Mouse (Mus musculus): ENCODE results near the gene Gm11172. TPM values are rescaled to one million over a fixed set of nuclear protein-coding genes. Genes with fewer than 3 reads are reported as not detected.
A peak's percentile ranks its signal among the peaks of the same experiment; 100 is the strongest.

The Gm11172 gene
- polyA plus RNA-seq (2016; fragmentation: Nextera tagmentation; extraction: Ambion mirVana), result not detected in 2 replicates

DNA sequence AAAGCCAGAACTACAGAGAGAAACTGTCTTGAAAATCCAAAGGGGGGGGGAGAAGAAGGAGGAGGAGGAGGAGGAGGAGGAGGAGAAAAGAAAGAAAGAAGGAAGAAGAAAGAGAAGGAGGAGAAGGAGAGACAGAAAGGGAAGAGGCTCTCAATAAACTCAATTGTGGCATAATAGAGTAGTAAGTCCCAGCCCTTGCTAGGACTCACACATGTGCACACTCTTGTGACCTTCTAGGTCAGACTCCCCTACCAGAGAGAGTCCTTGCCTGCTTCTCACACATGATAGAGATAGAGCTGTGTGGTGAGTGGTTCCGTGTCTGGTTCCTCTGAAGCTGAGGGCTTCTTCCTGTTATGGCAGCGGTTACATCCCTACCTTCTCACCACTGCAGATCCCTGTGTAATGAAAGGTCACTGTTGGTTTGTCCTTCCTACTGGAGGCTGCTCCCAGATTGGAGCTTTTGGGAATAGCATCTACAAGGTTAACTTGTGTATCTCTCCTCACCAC is at the start of gene Gm11172:
Gene Gm11172, plus strand, starts transcription at position 51 of the 507 bp plus-strand sequence.
- H3K36me3 ChIP-seq (replicated peaks), result no peaks in the 10 kb centered on the region
- no peak for ATAC-seq (ENCODE audit: low FRiP score)
- no peak within 1 kb of the TSS for H3K9ac ChIP-seq
- H3K4me1 ChIP-seq, result no peaks in the 10 kb centered on the region
- no peak within 1 kb of the TSS for H3K4me2 ChIP-seq
- no peaks in the 10 kb centered on the region for H3K9me3 ChIP-seq
- no peak within 1 kb of the TSS for H3K4me3 ChIP-seq (replicated peaks)
- 83% methylated on average over 2 of the region's 2 CpGs for WGBS
- H3K27ac ChIP-seq, result no peak within 1 kb of the TSS
- no peaks in the 10 kb centered on the region for H3K27me3 ChIP-seq

DNA sequence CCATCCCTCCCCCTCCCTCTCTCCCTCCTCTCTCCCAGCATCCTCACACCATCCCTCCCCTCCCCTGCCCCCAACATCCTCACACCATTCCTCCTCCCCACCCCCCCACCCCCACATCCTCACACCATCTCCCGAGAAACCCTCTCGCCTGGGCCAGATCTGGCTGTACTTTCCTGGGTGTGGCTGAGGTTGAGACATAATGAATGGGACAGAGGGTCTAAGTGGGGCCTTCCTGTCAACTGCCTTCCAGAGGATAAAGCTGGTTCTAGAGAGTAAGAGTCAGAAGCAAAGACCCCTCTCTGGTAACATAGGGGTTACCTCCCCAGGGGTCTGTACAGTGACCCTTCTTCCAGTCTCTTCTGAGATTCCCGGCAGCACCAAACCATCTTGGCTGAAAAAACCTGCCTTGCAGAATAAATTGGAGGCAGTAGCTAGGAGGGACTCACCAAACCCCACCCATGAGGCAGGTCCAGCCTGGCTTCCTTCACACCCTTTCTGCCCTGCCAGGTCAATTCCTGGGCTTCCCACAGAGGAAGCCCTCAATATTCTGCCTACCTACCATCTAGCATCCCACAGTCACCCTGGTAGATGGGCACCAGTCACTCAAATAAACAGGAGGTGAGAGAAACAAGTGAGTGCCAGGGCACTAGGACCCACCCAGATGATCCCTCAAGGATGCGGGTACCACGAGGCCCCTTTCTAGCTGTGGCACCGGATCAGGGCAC is 49.0 kb upstream of the Gm11172 start:
- Histone ChIP-seq H3K4me2 (no peak overlapping the region), H3K36me3 (replicated peaks) (no peaks in the 10 kb centered on the region), H3K4me1 (no peaks in the 10 kb centered on the region), H3K27me3 (peaks cover 3% of the 10 kb centered on the region; the same call in 1 of the 2 replicates), H3K9ac (no peak overlapping the region), H3K9me3 (no peaks in the 10 kb centered on the region), H3K27ac (no peak overlapping the region), H3K4me3 (replicated peaks) (no peak overlapping the region)
- whole genome bisulfite sequencing, result 70% methylated on average over 6 of the region's 6 CpGs
- ATAC-seq (ENCODE audit: low FRiP score), result no peak

DNA sequence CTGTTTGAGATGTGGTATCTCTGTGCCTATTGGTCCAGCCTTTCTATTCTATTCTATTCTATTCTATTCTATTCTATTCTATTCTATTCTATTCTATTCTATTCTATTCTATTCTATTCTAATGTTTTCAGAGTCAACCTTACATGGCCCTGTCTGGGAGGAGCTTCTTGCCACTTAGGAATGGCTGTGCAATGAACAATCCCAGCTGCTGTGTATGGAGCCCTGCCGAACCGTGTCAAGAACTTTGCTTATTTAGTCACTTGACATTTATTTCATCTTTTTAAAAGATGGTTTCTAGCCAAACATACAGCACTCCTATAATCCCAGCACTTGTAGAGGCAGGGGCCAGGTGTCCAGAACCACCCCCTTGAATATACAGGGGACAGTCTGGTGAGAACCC is 48.4 kb upstream of the Gm11172 start:
- 76% methylated on average over 2 of the region's 2 CpGs for WGBS
- Histone ChIP-seq H3K9me3 (no peaks in the 10 kb centered on the region), H3K27ac (no peak overlapping the region), H3K27me3 (peaks cover 5% of the 10 kb centered on the region; the same call in 1 of the 2 replicates), H3K36me3 (replicated peaks) (no peaks in the 10 kb centered on the region), H3K9ac (no peak overlapping the region), H3K4me1 (no peaks in the 10 kb centered on the region), H3K4me3 (replicated peaks) (no peak overlapping the region), H3K4me2 (no peak overlapping the region)
- no peak for ATAC-seq (ENCODE audit: low FRiP score)

- Histone ChIP-seq H3K9ac (no peak overlapping the region), H3K4me1 (no peaks in the 10 kb centered on the region), H3K27me3 (peaks cover 5% of the 10 kb centered on the region; the same call in 1 of the 2 replicates), H3K4me3 (replicated peaks) (no peak overlapping the region), H3K4me2 (no peak overlapping the region), H3K36me3 (replicated peaks) (no peaks in the 10 kb centered on the region), H3K9me3 (no peaks in the 10 kb centered on the region), H3K27ac (no peak overlapping the region)
- ATAC-seq (ENCODE audit: low FRiP score), result 0 out of 2 replicates have a peak, but pooled peaks have one; percentile 14
- WGBS, result 27% methylated on average over 4 of the region's 4 CpGs
Observed at GRCm38 (mm10) chr16:10767158-10767557, 45.6 kb upstream of the Gm11172 start.

DNA sequence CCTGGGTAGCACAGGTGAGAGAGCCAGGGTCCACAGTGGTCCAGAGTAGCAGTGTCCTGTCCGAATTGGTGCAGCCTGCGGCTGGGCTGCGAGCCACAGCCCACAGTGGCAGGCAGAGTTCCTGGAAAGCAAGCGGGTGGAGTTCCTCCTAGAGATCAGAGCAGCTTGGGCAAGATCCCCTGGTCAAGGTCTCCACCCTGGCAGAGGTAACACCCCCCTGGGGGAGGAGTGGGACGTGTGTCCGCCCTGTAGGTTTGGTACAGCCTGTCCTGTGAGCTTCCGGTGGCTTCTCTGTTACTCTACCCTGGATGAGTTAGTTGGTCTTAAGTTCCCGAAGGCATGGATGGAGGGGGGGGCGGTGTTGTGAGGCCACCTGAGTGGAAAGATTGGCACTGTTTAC is 43.9 kb upstream of the Gm11172 start:
- no peaks in the 10 kb centered on the region for H3K9me3 ChIP-seq
- H3K27ac ChIP-seq, result no peak overlapping the region
- H3K4me3 ChIP-seq (replicated peaks), result no peak overlapping the region
- H3K4me1 ChIP-seq, result no peaks in the 10 kb centered on the region
- H3K36me3 ChIP-seq (replicated peaks), result no peaks in the 10 kb centered on the region
- H3K27me3 ChIP-seq, result peaks cover 5% of the 10 kb centered on the region; the same call in 1 of the 2 replicates
- H3K9ac ChIP-seq, result no peak overlapping the region
- H3K4me2 ChIP-seq, result no peak overlapping the region
- 66% methylated on average over 9 of the region's 9 CpGs for WGBS
- ATAC-seq (ENCODE audit: low FRiP score), result no peak

DNA sequence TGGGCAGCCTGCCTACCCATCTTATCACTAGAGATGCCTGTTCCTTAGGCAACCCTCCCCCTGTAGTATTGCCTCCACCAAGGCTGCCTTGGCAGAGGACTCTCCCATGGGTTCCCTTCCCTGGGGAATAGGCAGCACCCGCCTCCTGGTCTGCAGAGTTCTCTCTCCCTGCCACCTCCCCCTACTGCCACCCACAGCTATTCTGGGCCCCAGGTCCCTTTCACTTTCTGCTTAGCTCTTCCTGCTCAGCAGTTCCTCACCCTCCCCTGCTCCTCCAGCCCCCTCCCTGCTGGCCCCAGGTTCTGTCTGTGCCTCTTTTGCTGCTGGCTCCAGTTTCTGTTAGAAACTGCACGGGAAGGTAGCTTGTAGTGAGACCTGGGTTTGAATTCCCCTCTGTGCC is 43.1 kb upstream of the Gm11172 start:
- Histone ChIP-seq H3K36me3 (replicated peaks) (no peaks in the 10 kb centered on the region), H3K4me2 (no peak overlapping the region), H3K9me3 (no peaks in the 10 kb centered on the region), H3K4me3 (replicated peaks) (no peak overlapping the region), H3K27ac (no peak overlapping the region), H3K9ac (no peak overlapping the region), H3K27me3 (peaks cover 5% of the 10 kb centered on the region; the same call in 1 of the 2 replicates), H3K4me1 (no peaks in the 10 kb centered on the region)
- ATAC-seq (ENCODE audit: low FRiP score), result no peak
- WGBS, result 44% methylated on average over 2 of the region's 2 CpGs

- WGBS, result 59% methylated on average over 4 of the region's 4 CpGs
- no peaks in the 10 kb centered on the region for H3K36me3 ChIP-seq (replicated peaks)
- H3K4me2 ChIP-seq, result no peak overlapping the region
- ATAC-seq (ENCODE audit: low FRiP score), result no peak
- peaks cover 5% of the 10 kb centered on the region; the same call in 1 of the 2 replicates for H3K27me3 ChIP-seq
- H3K4me3 ChIP-seq (replicated peaks), result no peak overlapping the region
- H3K9me3 ChIP-seq, result no peaks in the 10 kb centered on the region
- no peak overlapping the region for H3K27ac ChIP-seq
- no peaks in the 10 kb centered on the region for H3K4me1 ChIP-seq
- no peak overlapping the region for H3K9ac ChIP-seq
Observed at GRCm38 (mm10) chr16:10770531-10771325, 42.0 kb upstream of the Gm11172 start.

GRCm38 (mm10) chr16:10771769-10772510 is 40.8 kb upstream of the Gm11172 start:
- no peak overlapping the region for H3K27ac ChIP-seq

GRCm38 (mm10) chr16:10773543-10773942 is 39.2 kb upstream of the Gm11172 start:
- no peaks in the 10 kb centered on the region for H3K36me3 ChIP-seq (replicated peaks)
- no peaks in the 10 kb centered on the region for H3K9me3 ChIP-seq
- H3K27me3 ChIP-seq, result peaks cover 4% of the 10 kb centered on the region; the same call in 1 of the 2 replicates
- H3K4me2 ChIP-seq, result no peak overlapping the region
- no peak overlapping the region for H3K9ac ChIP-seq
- H3K27ac ChIP-seq, result no peak overlapping the region
- no peak overlapping the region for H3K4me3 ChIP-seq (replicated peaks)
- H3K4me1 ChIP-seq, result no peaks in the 10 kb centered on the region
- no peak for ATAC-seq (ENCODE audit: low FRiP score)
- 94% methylated on average over 8 of the region's 8 CpGs for WGBS

More at GRCm38 (mm10) chr16:10771769-10772510, 40.8 kb upstream of the Gm11172 start:
- Histone ChIP-seq H3K4me3 (replicated peaks) (no peak overlapping the region), H3K9me3 (no peaks in the 10 kb centered on the region), H3K9ac (no peak overlapping the region), H3K36me3 (replicated peaks) (no peaks in the 10 kb centered on the region), H3K27me3 (peaks cover 5% of the 10 kb centered on the region; the same call in 1 of the 2 replicates), H3K4me1 (no peaks in the 10 kb centered on the region), H3K4me2 (no peak overlapping the region)
- whole genome bisulfite sequencing, result 76% methylated on average over 19 of the region's 19 CpGs
- ATAC-seq (ENCODE audit: low FRiP score), result no peak

DNA sequence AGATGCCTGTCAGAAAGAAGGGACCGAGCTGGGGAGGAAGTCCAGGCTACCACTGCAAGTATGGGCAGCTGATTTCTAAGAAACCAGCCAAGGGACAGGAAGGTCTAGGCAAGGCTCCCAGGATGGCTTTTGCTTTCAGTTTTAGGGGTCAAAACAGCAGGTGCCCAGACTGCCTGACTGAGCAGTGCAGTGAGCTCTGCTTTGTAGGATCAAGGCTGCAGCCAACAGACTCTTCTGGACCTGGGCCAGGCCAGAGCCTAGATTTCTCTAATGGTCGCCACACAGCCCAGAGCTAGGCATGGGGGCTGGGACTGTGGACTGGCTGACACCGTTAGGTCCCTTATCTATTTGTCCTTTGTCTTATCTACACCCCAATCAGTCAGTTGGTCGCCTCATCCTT is 38.0 kb upstream of the Gm11172 start:
- Histone ChIP-seq H3K9me3 (no peaks in the 10 kb centered on the region), H3K4me2 (no peak overlapping the region), H3K9ac (no peak overlapping the region), H3K4me3 (replicated peaks) (no peak overlapping the region), H3K4me1 (no peaks in the 10 kb centered on the region), H3K36me3 (replicated peaks) (no peaks in the 10 kb centered on the region), H3K27ac (no peak overlapping the region), H3K27me3 (no peaks in the 10 kb centered on the region)
- 75% methylated on average over 4 of the region's 4 CpGs for WGBS
- no peak for ATAC-seq (ENCODE audit: low FRiP score)

- H3K4me2 ChIP-seq, result no peak overlapping the region
- 68% methylated on average over 7 of the region's 7 CpGs for WGBS
- H3K4me3 ChIP-seq (replicated peaks), result no peak overlapping the region
- no peaks in the 10 kb centered on the region for H3K9me3 ChIP-seq
- H3K36me3 ChIP-seq (replicated peaks), result no peaks in the 10 kb centered on the region
- H3K4me1 ChIP-seq, result no peaks in the 10 kb centered on the region
- H3K27ac ChIP-seq, result no peak overlapping the region
- H3K27me3 ChIP-seq, result no peaks in the 10 kb centered on the region
- ATAC-seq (ENCODE audit: low FRiP score), result no peak
- H3K9ac ChIP-seq, result no peak overlapping the region
Observed at GRCm38 (mm10) chr16:10776322-10776721, 36.4 kb upstream of the Gm11172 start.
